Mouse (Mus musculus) liver, embryonic 11.5 days (tissue): Measurements from ENCODE around the gene Shank3. TPM values are rescaled to one million over a fixed set of nuclear protein-coding genes. Genes with fewer than 3 reads are reported as not detected.

Source experiments
- ATAC-seq: fragments of 200-750 bp; cut with Nextera tagmentation; replicated peaks from 2 replicates; pipeline ENCODE4 v1.8.0; 2017; ENCODE audit warnings: moderate number of reproducible peaks, mild to moderate bottlenecking, moderate TSS enrichment, moderate library complexity; ENCODE audit not compliant: low FRiP score
- DNase-seq: peaks from one replicate; pipeline ENCODE4 v3.0.0-alpha.2; 2017; ENCODE audit warnings: low spot score
- H3K27ac ChIP-seq: fragments of 300-500 bp; sonication (generic); 2 replicates; pipeline ENCODE4 v1.5.1; 2014; ENCODE audit warnings: mild to moderate bottlenecking, low read depth, low read length, control low read depth
- H3K27me3 ChIP-seq: fragments of 300-500 bp; sonication (generic); replicated peaks from 2 replicates; pipeline ENCODE4 v1.6.1; 2014; ENCODE audit warnings: low read length, mixed read lengths; ENCODE audit not compliant: control insufficient read depth, insufficient read depth
- H3K36me3 ChIP-seq: fragments of 300-500 bp; sonication (generic); 2 replicates; pipeline ENCODE4 v1.6.1; 2014; ENCODE audit warnings: mild to moderate bottlenecking, low read length, moderate library complexity, mixed read lengths; ENCODE audit not compliant: control insufficient read depth, insufficient read depth
- H3K4me1 ChIP-seq: fragments of 300-500 bp; sonication (generic); replicated peaks from 2 replicates; pipeline ENCODE4 v1.6.1; 2014; ENCODE audit warnings: low read length, mixed read lengths; ENCODE audit not compliant: control insufficient read depth, insufficient read depth
- H3K4me2 ChIP-seq: fragments of 300-500 bp; sonication (generic); 2 replicates; pipeline ENCODE4 v1.6.1; 2014; ENCODE audit warnings: mild to moderate bottlenecking, control low read depth, moderate library complexity
- H3K4me3 ChIP-seq: fragments of 300-500 bp; sonication (generic); 2 replicates; pipeline ENCODE4 v1.5.1; 2014; ENCODE audit warnings: low read depth, low read length, control low read depth
- H3K9ac ChIP-seq: fragments of 300-500 bp; sonication (generic); 2 replicates; pipeline ENCODE4 v1.6.1; 2014; ENCODE audit warnings: low read depth, low read length, control low read depth
- H3K9me3 ChIP-seq: fragments of 300-500 bp; sonication (generic); 2 replicates; pipeline ENCODE4 v1.6.1; 2016; ENCODE audit warnings: low read length, inconsistent platforms, mixed read lengths; ENCODE audit not compliant: control insufficient read depth
- WGBS: fragments of 180-500 bp; shearing (Covaris S2); extraction: QIAGEN DNeasy Blood & Tissue Kit; methylation state at CpG from one replicate; pipeline ENCODE4 v1.1.7; 2014; 5-methylcytosine and 5-hydroxymethylcytosine counted together
- polyA plus RNA-seq: library from polyadenylated mRNA; unstranded; fragments of >200 nt; fragmentation: Nextera tagmentation; extraction: Ambion mirVana; gene quantifications from 2 replicates; pipeline ENCODE4 v1.2.1, GENCODE M21; 2014

Gene Shank3
- polyA plus RNA-seq, 1 experiment from 2014 or later, result 1.7 TPM

DNA sequence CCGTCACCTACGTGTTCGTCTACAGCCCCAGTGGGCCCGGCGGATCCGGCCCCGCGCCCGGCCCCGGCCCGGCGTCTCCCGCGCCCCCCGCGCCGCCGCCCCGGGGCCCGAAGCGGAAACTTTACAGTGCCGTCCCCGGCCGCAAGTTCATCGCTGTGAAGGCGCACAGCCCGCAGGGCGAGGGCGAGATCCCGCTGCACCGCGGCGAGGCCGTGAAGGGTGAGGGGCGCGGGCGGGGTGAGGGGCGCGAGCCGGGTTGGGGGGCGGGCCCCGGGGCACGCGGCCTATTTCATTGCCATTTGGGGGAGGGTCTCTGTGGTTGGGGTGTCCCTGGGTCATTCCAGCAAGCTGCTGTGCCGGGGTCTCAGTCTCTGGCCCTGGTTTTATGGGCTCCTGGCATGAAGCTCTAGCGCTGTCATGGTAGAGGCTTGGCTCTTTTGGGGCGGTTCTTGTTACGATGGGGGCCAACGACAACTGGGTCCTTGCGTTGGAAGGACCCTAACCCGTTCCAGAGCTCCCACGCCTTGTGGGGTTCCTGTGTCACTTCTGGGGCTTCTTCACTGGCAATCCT, 24.7 kb downstream of the Shank3 start:
- 59% methylated on average over 43 of the region's 52 CpGs for WGBS
- Histone ChIP-seq H3K4me3 (peak overlapping the region; percentile 50), H3K36me3 (no peaks in the 10 kb centered on the region; the same call in none of the 2 replicates), H3K9ac (no peak overlapping the region), H3K27me3 (peaks cover 16% of the 10 kb centered on the region), H3K9me3 (no peaks in the 10 kb centered on the region), H3K27ac (no peak overlapping the region), H3K4me1 (no peaks in the 10 kb centered on the region), H3K4me2 (peak overlapping the region; percentile 71)
- ATAC-seq (no peak), DNase-seq (no peak)

DNA sequence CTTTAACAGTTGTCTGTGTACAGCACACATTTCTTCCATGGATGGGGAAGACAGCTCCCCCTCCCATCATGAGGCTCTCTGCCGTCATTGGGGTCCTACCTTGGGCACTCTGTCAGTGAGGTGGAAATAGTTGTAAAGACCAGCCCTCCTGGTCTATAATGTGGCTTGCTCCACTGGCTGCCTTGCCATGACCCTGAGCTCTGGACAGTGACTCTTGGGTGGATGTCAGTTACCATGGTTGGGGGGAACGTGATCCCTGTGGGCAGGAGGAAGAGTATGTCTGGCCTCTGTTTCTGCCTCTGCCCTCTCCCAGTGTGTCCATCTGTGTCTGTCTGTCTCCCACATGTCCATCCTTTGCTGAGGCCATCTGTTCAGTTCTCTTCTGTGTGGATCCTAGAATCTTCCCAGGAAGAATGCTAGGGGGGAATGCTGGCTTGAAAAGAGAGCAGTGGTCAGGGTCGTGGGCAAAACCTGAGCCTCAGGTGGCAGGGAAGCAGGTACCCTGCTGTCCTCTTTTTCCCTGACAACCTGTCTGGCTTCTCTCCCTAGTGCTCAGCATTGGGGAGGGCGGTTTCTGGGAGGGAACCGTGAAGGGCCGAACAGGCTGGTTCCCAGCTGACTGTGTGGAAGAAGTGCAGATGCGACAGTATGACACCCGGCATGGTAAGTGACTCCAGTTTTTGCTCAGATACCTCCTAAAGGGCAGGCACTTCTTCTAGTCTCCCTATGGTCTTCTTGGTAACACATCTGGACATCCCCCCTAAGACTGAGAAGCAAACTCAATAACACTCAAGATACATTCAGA, 25.4 kb downstream of the Shank3 start:
- H3K27me3 ChIP-seq, result peaks cover 16% of the 10 kb centered on the region
- H3K4me1 ChIP-seq, result no peaks in the 10 kb centered on the region
- no peak overlapping the region for H3K27ac ChIP-seq
- H3K4me2 ChIP-seq, result no peak overlapping the region
- H3K4me3 ChIP-seq, result no peak overlapping the region
- DNase-seq (no peak), ATAC-seq (no peak)
- no peaks in the 10 kb centered on the region; the same call in none of the 2 replicates for H3K36me3 ChIP-seq
- no peaks in the 10 kb centered on the region for H3K9me3 ChIP-seq
- no peak overlapping the region for H3K9ac ChIP-seq
- WGBS, result 74% methylated on average over 8 of the region's 8 CpGs

DNA sequence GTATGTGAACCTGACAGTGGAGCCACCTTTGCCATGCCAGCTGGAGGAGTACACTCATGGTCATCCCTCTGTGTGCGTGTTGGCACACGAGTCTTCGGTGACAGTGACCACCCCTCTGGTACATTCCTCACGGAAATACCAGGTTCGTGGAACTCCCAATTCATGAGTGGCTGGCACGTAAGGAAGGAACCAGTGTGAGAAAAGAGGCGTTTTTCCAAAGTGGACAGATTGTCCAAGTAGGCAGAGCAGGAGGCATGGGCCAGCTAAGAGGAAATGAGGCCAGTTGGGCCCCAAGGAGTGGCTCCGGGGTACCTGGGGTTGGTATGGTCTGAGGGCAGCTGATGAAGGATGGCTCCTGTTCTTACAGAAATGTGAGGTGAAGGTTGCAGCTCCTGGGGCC, 26.0 kb downstream of the Shank3 start:
- Histone ChIP-seq H3K4me3 (no peak overlapping the region), H3K9me3 (no peaks in the 10 kb centered on the region), H3K27ac (no peak overlapping the region), H3K36me3 (no peaks in the 10 kb centered on the region; the same call in none of the 2 replicates), H3K4me2 (no peak overlapping the region), H3K9ac (no peak overlapping the region), H3K4me1 (no peaks in the 10 kb centered on the region), H3K27me3 (peaks cover 16% of the 10 kb centered on the region)
- DNase-seq (no peak), ATAC-seq (no peak)
- 89% methylated on average over 8 of the region's 8 CpGs for WGBS

DNA sequence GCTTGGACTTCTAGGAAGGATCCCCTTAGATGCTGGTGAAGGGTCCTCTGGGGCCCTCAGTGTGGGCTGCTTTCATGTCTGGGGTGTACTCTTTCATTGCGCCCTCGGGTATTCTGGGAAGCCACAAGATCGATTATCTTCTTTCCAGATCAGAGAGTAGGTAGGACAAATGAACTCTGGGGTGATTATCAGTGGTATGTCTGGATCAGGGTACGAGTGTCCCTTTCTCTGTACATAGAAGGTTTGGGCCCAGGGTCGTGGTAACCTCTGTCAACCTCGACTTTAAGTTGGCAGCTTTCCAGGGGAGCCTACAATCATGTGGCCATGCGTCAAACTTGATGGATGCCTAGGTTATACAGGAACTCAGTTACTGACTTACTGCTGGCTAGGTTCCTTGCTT, 26.5 kb downstream of the Shank3 start:
- Histone ChIP-seq H3K27me3 (peaks cover 16% of the 10 kb centered on the region), H3K4me2 (no peak overlapping the region), H3K4me1 (no peaks in the 10 kb centered on the region), H3K27ac (no peak overlapping the region), H3K9me3 (no peaks in the 10 kb centered on the region), H3K36me3 (no peaks in the 10 kb centered on the region; the same call in none of the 2 replicates), H3K9ac (no peak overlapping the region), H3K4me3 (no peak overlapping the region)
- 73% methylated on average over 7 of the region's 7 CpGs for WGBS
- ATAC-seq (no peak), DNase-seq (no peak)

DNA sequence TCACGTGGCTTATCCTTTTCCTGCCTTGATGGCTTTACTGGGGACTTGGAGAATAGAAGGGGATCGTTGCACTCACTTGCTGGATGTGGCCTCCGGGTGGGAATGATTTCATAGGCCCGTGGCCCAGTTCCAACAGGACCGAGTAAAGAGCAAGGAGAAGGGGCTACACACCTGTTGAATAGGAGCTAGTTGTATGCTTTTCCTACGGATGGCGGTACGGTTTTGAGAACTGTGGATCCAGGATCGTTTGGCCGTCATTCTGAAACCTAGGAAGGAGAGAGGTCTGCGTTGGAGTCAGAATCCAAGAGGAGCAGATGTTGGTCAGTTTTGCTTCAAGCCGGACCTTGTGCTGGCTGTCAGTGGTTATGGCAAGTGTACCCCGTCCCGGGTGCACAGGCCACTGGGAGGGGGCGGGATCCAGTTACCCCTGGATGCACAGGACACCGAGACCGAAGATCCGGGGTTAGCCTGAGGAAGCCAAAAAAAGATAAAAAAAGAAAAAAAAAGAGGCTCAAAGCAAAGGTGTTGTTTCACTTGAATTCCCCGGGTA, 27.4 kb downstream of the Shank3 start:
- Histone ChIP-seq H3K36me3 (no peaks in the 10 kb centered on the region; the same call in 1 of the 2 replicates), H3K4me2 (no peak overlapping the region), H3K4me3 (no peak overlapping the region), H3K27me3 (peaks cover 16% of the 10 kb centered on the region), H3K9me3 (no peaks in the 10 kb centered on the region), H3K27ac (no peak overlapping the region), H3K4me1 (no peaks in the 10 kb centered on the region), H3K9ac (no peak overlapping the region)
- DNase-seq (no peak), ATAC-seq (no peak)
- WGBS, result 89% methylated on average over 19 of the region's 19 CpGs

DNA sequence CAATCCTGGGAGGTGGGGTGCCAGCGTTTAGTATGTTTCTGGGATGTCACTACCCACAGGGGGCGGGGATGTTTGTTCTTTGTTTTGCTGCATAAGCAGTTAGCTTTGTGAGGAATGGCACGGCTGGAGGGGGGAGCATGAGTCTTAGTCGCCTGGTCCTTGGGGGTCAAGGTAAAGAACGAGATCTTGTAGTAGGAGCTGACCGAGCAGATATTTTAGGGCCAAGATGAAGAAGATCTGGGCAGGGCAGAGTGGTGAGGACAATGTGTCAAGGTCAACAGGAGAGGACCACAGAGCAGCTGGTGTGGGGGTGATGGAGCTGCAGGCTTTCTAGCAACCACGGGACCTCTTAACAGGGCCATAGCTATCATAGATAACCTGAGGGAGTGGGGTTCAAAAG, 28.0 kb downstream of the Shank3 start:
- H3K4me1 ChIP-seq, result no peaks in the 10 kb centered on the region
- H3K9ac ChIP-seq, result no peak overlapping the region
- H3K9me3 ChIP-seq, result no peaks in the 10 kb centered on the region
- no peak overlapping the region for H3K4me3 ChIP-seq
- no peaks in the 10 kb centered on the region; the same call in 1 of the 2 replicates for H3K36me3 ChIP-seq
- DNase-seq, result no peak
- no peak for ATAC-seq
- no peak overlapping the region for H3K4me2 ChIP-seq
- H3K27me3 ChIP-seq, result peaks cover 16% of the 10 kb centered on the region
- WGBS, result 77% methylated on average over 7 of the region's 7 CpGs
- H3K27ac ChIP-seq, result no peak overlapping the region

DNA sequence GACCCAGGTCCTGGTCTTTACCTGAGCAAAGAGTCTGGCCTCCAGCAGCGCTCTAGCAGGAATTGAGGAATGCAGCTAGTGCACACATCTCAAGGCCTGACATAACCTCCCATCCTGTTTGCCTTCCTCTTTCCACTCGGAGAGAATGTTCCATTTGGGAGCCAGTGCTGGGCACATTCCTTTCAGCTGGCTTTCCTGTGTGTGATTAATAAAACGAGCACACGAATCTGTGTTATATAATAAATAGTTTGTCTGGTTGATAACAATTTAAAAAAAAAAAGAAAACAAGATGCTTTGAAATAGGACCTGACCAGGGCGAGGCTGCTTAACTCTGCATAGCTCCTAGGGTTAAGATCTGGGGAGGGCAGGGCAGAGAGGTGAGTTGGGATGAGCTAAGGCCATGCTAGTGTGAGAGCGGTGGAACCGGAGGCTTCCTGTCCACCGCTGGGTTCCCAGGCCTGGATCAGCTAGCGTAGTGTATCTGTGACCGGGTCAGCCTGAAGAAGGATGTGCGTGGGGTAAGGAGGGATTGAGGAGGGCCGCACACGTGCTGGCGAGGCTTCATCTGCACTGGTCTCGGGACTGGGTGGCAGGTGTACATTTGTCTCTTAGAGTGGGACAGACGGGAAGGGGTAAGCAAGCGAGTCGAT, 28.9 kb downstream of the Shank3 start:
- 87% methylated on average over 18 of the region's 18 CpGs for WGBS
- no peaks in the 10 kb centered on the region for H3K4me1 ChIP-seq
- no peak overlapping the region for H3K27ac ChIP-seq
- H3K4me2 ChIP-seq, result no peak overlapping the region
- H3K9me3 ChIP-seq, result no peaks in the 10 kb centered on the region
- H3K4me3 ChIP-seq, result no peak overlapping the region
- H3K27me3 ChIP-seq, result peaks cover 9% of the 10 kb centered on the region
- ATAC-seq (no peak), DNase-seq (no peak)
- H3K36me3 ChIP-seq, result no peaks in the 10 kb centered on the region
- no peak overlapping the region for H3K9ac ChIP-seq

DNA sequence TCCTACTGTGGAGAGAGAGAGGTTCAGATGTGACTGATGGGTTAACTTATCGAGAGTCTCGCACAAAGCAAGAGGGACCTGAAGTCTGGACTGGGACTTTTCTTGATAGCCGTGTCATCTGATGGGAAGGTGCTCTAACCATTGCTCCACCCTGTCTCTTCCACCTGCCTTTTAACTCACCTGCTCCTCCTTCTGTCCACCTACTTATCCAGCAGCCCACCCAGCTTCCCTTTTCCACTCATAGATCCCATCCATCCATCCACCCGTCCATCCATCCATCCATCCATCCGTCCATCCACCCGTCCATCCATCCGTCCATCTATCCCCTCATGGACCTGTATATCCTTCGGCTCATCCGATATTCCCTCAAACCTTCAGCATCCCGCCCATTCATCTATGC, 29.5 kb downstream of the Shank3 start:
- Histone ChIP-seq H3K4me1 (no peaks in the 10 kb centered on the region), H3K27ac (no peak overlapping the region), H3K27me3 (peaks cover 7% of the 10 kb centered on the region), H3K36me3 (no peaks in the 10 kb centered on the region), H3K4me3 (no peak overlapping the region), H3K4me2 (no peak overlapping the region), H3K9me3 (no peaks in the 10 kb centered on the region), H3K9ac (no peak overlapping the region)
- DNase-seq (no peak), ATAC-seq (no peak)
- 91% methylated on average over 10 of the region's 10 CpGs for WGBS
